Mouse (Mus musculus) stomach, embryonic 14.5 days (tissue): ENCODE results near the gene Slco3a1. TPM values are rescaled to one million over a fixed set of nuclear protein-coding genes. Genes with fewer than 3 reads are reported as not detected.

ENCODE experiments used
- ATAC-seq: fragments of 200-750 bp; cut with Nextera tagmentation; 2 replicates; pipeline ENCODE4 v1.8.0; 2017; ENCODE audit warnings: low read depth, moderate TSS enrichment; ENCODE audit not compliant: insufficient number of reproducible peaks, insufficient read depth, low FRiP score
- H3K27ac ChIP-seq: fragments of 300-500 bp; sonication (generic); 2 replicates; pipeline ENCODE4 v1.5.1; 2014; ENCODE audit warnings: mild to moderate bottlenecking, low read length, moderate library complexity, mixed read lengths
- H3K27me3 ChIP-seq: fragments of 300-500 bp; sonication (generic); 2 replicates; pipeline ENCODE4 v1.6.1; 2014; ENCODE audit warnings: low read length, control low read depth, mixed read lengths; ENCODE audit not compliant: control insufficient read depth, insufficient read depth
- H3K36me3 ChIP-seq: fragments of 300-500 bp; sonication (generic); 2 replicates; pipeline ENCODE4 v1.6.1; 2014; ENCODE audit warnings: mild to moderate bottlenecking, control low read depth, low read length, moderate library complexity, mixed read lengths; ENCODE audit not compliant: control insufficient read depth, insufficient read depth
- H3K4me1 ChIP-seq: fragments of 300-500 bp; sonication (generic); 2 replicates; pipeline ENCODE4 v1.6.1; 2014; ENCODE audit warnings: low read length, control low read depth, mixed read lengths; ENCODE audit not compliant: control insufficient read depth, insufficient read depth
- H3K4me2 ChIP-seq: fragments of 300-500 bp; sonication (generic); replicated peaks from 2 replicates; pipeline ENCODE4 v1.6.1; 2014; ENCODE audit warnings: low read depth, low read length, control low read depth
- H3K4me3 ChIP-seq: fragments of 300-500 bp; sonication (generic); 2 replicates; pipeline ENCODE4 v1.5.1; 2014; ENCODE audit warnings: low read depth, low read length, control low read depth
- H3K9ac ChIP-seq: fragments of 300-500 bp; sonication (generic); replicated peaks from 2 replicates; pipeline ENCODE4 v1.6.1; 2014; ENCODE audit warnings: low read depth, mild to moderate bottlenecking, control low read depth, low read length, moderate library complexity, mixed read lengths
- H3K9me3 ChIP-seq: fragments of 300-500 bp; sonication (generic); 2 replicates; pipeline ENCODE4 v1.6.1; 2016; ENCODE audit warnings: low read depth, low read length, control low read depth; ENCODE audit not compliant: control insufficient read depth
- WGBS: fragments of 180-500 bp; shearing (Covaris S2); extraction: QIAGEN DNeasy Blood & Tissue Kit; methylation state at CpG from one replicate; pipeline ENCODE4 v1.1.7; 2014; 5-methylcytosine and 5-hydroxymethylcytosine counted together
- polyA plus RNA-seq: library from polyadenylated mRNA; unstranded; fragments of >200 nt; fragmentation: Nextera tagmentation; extraction: Ambion mirVana; gene quantifications from 2 replicates; pipeline ENCODE4 v1.2.1, GENCODE M21; 2014

Slco3a1 gene
- polyA plus RNA-seq, 1 experiment from 2014 or later = 9.1 TPM

DNA sequence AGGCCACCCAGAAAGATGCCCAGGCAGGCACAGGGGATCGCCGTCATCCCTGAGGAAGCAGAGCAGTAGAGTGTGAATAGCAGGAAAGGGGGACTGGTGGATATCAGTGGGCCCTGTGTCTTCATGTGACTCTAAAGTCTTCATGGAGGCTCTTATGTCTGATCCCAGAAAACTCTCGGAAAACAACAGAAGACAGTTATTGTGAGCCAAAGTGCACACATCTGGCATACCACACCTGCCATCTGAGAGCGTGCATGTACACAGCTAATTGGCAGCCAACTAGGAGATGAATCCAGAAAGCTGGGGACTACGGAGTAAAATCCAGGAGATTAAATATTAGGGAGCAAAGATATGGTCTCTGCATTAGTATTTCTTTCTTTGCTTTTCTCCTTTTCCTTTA, 233.9 kb downstream of the Slco3a1 start:
- no peaks in the 10 kb centered on the region for H3K27me3 ChIP-seq
- H3K9ac ChIP-seq = no peak overlapping the region
- no peak overlapping the region for H3K4me2 ChIP-seq
- no peaks in the 10 kb centered on the region for H3K9me3 ChIP-seq
- ATAC-seq = no peak
- H3K27ac ChIP-seq = no peak overlapping the region
- peaks cover 4% of the 10 kb centered on the region; the same call in 1 of the 2 replicates for H3K4me1 ChIP-seq
- no peaks in the 10 kb centered on the region for H3K36me3 ChIP-seq
- 93% methylated on average over 5 of the region's 5 CpGs for WGBS
- H3K4me3 ChIP-seq = no peak overlapping the region

DNA sequence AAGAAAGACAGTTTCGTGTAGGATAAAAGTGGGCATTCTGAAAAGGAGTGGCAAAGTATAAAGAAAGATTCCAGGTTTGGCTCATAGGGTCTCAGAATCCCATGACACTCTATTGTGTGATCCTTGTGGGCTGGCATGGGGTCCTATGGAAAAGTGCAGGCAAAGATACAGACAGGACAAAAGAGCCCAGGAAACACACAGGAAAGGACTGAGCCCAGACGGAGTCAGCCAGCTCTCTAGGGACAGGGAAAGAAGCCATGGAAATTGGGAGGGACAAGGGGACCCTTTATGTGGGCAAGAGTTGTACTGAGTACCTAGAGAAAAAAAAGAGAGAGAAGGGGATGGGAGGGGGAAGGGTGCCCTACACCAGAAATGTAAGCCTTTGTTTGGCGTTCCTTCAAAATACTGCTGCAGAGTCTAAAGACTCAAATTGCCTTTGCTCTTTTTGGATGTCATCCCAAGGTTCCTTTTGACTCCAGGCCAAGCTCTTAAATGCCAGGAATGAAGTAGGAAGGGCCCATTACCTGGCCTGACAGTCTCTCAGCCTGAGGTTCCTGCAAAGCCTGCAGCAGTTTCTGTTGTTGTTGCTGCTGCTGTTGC, 238.6 kb downstream of the Slco3a1 start:
- H3K4me1 ChIP-seq = no peaks in the 10 kb centered on the region; the same call in 1 of the 2 replicates
- H3K27ac ChIP-seq = no peak overlapping the region; the same call in 1 of the 2 replicates
- H3K36me3 ChIP-seq = no peaks in the 10 kb centered on the region
- H3K4me2 ChIP-seq = no peak overlapping the region
- WGBS = 72% methylated on average over 3 of the region's 3 CpGs
- no peak overlapping the region for H3K9ac ChIP-seq
- no peaks in the 10 kb centered on the region for H3K27me3 ChIP-seq
- ATAC-seq = no peak
- no peak overlapping the region for H3K4me3 ChIP-seq
- H3K9me3 ChIP-seq = no peaks in the 10 kb centered on the region

DNA sequence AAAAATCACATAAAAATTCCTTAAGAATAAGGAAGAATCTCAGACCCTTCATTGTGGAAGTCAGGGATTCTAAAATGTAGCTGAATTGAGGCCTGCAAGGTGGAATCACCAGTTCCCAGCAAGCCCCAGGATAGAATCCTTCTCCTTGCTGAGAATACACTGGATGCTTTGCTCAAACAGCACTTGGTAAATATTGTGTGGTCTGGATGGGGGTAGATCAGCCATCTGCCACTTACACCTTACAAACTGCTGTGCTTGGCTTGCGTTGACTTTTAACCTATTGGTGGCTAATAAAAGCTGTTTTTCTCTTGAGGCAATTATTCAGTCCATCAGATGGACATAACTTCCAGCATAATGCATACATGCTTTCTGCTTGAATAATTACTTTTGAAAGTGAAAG, 240.3 kb downstream of the Slco3a1 start:
- Histone ChIP-seq H3K4me1 (no peaks in the 10 kb centered on the region; the same call in 1 of the 2 replicates), H3K9ac (no peak overlapping the region), H3K9me3 (no peaks in the 10 kb centered on the region), H3K27ac (no peak overlapping the region), H3K36me3 (no peaks in the 10 kb centered on the region), H3K27me3 (no peaks in the 10 kb centered on the region), H3K4me3 (no peak overlapping the region), H3K4me2 (no peak overlapping the region)
- ATAC-seq = no peak
- WGBS = 90% methylated on average over 1 of the region's 1 CpGs

DNA sequence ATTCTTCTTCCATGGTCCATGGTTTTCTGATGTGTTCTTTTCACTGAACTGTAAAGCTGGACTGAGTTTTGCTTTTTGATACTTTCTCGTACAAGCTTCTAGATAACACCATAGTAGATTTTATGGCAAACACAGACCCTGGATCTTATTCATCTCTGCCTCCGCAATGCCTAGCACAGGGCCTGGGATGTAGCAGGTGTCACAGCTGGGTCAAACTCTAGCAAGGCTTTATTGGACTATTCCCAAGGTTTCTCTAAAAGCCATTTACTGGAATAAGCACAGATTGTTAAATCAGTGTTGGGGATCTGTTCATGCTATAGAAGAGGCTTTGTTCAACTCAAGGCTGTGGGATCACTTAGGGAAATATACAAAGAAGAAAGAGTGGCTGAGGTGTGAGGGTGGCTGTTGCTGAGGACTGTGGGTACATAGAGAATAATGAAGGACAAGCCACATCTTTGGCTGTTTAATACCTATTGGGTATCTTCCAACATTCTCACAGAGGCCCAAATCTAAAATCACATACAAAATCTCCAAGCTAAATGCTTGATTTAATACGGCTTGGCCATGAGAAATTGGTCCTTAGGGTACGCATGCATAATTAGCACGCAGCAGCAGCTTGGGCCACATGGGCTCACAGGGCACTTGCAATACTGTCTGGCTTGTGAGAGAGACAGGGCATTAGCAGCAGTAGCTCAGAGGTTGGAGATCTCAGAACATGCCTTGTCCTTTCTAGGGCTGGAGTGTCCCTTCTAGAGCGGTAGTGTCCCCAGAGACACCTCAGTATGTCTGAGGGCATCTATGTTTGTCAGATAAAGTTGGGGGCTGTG, 241.1 kb downstream of the Slco3a1 start:
- Histone ChIP-seq H3K27me3 (no peaks in the 10 kb centered on the region), H3K9me3 (no peaks in the 10 kb centered on the region), H3K4me2 (no peak overlapping the region), H3K9ac (no peak overlapping the region), H3K27ac (no peak overlapping the region), H3K4me3 (no peak overlapping the region), H3K4me1 (no peaks in the 10 kb centered on the region; the same call in 1 of the 2 replicates), H3K36me3 (no peaks in the 10 kb centered on the region)
- 90% methylated on average over 6 of the region's 6 CpGs for WGBS
- ATAC-seq = no peak

DNA sequence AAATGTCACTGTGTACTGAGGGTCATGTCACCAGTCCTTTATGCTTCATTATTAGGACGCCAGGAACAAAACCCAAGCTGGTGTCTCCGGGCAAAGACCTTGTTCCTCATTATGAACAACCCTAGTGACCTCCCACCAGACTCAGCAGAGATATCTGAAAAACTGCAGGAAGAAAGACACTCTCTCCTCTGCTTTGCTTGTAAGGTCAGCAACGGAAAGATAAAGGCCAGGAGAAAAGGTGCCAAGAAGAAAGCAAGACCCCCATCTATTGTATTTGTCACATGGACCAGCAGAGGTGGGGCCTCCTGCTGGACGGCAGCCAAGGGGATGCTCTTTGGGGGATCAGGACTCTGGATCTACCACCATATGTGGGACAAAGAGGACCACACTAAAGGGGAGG, 243.0 kb downstream of the Slco3a1 start:
- Histone ChIP-seq H3K4me3 (no peak overlapping the region), H3K27me3 (no peaks in the 10 kb centered on the region), H3K9ac (no peak overlapping the region), H3K9me3 (no peaks in the 10 kb centered on the region), H3K27ac (no peak overlapping the region), H3K4me2 (no peak overlapping the region), H3K4me1 (no peaks in the 10 kb centered on the region; the same call in 1 of the 2 replicates), H3K36me3 (no peaks in the 10 kb centered on the region)
- 57% methylated on average over 4 of the region's 4 CpGs for WGBS
- no peak for ATAC-seq

DNA sequence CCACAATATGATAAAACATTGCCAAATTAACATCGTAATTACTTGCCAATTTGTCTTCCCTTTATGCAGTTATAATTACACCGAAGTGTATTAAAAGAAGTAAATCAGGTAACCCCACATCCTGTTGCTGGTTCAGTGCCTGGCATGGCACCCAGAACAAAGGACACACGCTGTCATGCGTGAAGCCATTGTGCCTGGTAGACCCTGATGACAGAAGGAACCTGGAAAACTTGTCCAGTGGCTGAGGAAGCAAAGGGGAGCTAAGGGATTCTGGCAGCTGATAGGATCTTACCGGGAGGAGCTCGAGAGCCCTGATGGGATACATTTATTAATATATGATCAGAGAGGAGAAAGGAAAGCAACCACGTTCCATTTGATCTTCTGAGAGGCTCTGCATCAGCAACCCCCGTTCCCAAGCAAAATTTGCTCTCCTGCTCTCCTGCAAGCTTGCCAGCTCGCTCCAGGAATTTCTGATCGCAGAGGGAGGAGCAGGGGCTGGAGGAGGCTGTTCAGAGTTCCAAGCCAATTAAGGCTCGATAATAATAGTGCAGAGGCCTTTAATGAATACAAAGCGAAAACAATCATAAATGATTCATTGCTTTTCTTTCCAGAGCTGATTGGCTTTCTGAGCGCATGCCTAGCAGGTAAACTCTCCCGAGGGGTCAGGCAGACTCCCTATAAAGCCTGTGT, 250.8 kb downstream of the Slco3a1 start:
- no peaks in the 10 kb centered on the region for H3K4me1 ChIP-seq
- H3K36me3 ChIP-seq = no peaks in the 10 kb centered on the region
- H3K9me3 ChIP-seq = no peaks in the 10 kb centered on the region
- 68% methylated on average over 14 of the region's 14 CpGs for WGBS
- no peak overlapping the region for H3K27ac ChIP-seq
- H3K4me2 ChIP-seq = no peak overlapping the region
- H3K4me3 ChIP-seq = no peak overlapping the region
- no peak for ATAC-seq
- H3K9ac ChIP-seq = no peak overlapping the region
- H3K27me3 ChIP-seq = no peaks in the 10 kb centered on the region

DNA sequence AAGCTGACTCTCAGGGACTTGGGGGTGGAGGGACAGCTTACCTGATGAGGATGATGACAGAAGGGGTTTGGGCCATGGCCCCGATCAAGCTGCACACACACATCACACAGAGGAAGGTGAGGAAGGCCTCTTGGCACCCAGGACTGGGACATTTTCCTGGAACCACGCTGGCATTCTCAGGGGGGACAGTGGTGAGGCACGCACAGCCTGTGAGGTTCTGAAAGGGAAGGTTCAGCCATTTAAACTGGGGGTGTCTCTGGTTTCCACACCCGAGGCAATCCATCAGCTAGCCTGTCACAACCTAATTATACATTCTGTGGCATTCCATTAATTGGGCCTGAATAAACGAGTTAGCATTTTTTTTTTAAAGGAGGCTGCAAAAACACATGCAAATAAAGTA, 251.5 kb downstream of the Slco3a1 start:
- Histone ChIP-seq H3K4me2 (no peak overlapping the region), H3K4me3 (no peak overlapping the region), H3K4me1 (no peaks in the 10 kb centered on the region), H3K27me3 (no peaks in the 10 kb centered on the region), H3K27ac (no peak overlapping the region), H3K36me3 (no peaks in the 10 kb centered on the region), H3K9me3 (no peaks in the 10 kb centered on the region), H3K9ac (no peak overlapping the region)
- 72% methylated on average over 5 of the region's 5 CpGs for WGBS
- ATAC-seq = no peak

DNA sequence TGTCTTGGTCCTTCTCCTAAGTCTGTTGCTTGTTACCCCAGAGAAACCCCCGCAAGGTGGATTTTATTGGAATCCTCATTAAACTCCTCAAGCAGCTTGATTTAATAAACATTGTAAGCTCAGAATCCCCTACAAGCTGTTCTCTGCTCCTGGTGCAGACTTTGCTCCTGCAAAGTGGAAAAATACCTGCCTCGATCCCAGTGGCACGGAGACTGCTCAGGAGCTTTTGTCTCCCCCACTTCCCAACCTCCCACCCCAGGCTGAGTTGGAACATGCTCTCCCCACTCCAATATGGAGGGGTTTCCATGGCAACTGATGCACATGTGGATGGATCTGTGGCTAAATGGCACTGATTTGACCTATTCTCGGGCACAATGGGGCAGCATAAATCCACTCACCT, 268.0 kb downstream of the Slco3a1 start:
- no peaks in the 10 kb centered on the region for H3K9me3 ChIP-seq
- no peak for ATAC-seq
- no peak overlapping the region for H3K4me2 ChIP-seq
- no peaks in the 10 kb centered on the region for H3K36me3 ChIP-seq
- H3K4me1 ChIP-seq = no peaks in the 10 kb centered on the region
- 69% methylated on average over 4 of the region's 4 CpGs for WGBS
- H3K4me3 ChIP-seq = no peak overlapping the region
- no peak overlapping the region for H3K9ac ChIP-seq
- no peak overlapping the region for H3K27ac ChIP-seq
- H3K27me3 ChIP-seq = no peaks in the 10 kb centered on the region
